ENCODE assay signal across 10 mouse cellular contexts in the genomic region with DNA sequence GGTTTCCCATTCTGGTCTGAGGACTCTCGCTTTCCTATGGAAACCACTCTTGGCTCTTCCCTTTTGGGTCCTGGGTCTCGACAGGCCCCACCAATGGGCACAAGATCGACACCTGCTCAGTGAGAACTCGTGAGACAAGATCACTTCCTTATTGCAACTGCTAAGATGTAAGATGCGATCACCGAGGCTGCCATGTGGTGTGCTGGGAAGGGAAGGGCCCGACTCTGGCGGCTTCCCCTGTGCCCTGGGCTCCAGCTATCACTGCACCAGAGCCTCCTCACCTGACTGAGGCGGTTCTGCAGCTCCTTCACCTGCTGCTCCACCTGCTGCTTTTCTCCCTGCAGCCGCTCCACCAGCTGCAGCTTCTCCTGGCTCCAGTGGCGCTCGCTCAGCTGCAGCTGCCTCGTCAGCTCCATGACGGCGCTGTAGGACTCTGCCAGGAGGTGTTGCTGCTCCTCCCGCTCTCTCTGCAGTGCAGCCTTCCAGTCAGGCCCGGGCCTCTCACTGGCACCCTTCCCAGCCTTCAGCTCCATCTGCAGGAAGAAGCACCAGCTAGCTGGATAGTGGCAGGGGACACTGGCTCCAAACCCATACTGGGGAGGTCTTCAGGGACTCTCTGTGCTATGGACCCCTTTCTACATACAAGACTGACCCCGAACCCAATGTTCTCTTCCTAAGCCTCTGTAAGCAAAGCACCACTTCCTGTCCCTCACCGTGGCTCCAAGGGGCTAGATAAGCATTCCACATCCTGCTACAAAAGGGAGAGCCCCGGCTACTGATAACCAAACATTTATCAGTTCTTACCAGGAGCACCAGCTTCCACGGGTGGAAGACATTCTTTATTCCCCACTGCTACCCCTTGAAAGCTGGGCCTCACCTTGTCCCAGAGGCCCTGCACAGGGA. TPM values are rescaled to one million over a fixed set of nuclear protein-coding genes. Genes with fewer than 3 reads are reported as not detected.
DNase-seq lines count a peak whose midpoint lies in the region; ATAC-seq and TF ChIP-seq lines count a peak whose summit lies in the region.
"Had no signal": no experiment of that assay in that cellular context is flagged by ENCODE, and none has a peak within 500 bp of the region (broad histone marks: within the 10 kb centered on the region; RNA-seq: fewer than 3 reads in every experiment).

No protein-coding gene starts in this region.

- H3K9me3 ChIP-seq in lung, embryonic 14.5 days (ENCODE audit: low read depth, low read length): peaks cover 12% of the 10 kb centered on the region; the same call in 1 of the 2 replicates
- H3K9me3 ChIP-seq in megakaryocyte, embryonic 14.5 days: peaks cover 8% of the 10 kb centered on the region

- no peak overlapping the region for H3K4me2 ChIP-seq in lung, embryonic 14.5 days
- H3K4me2 ChIP-seq: midbrain, embryonic 12.5 days had no signal

- TF ChIP-seq POLR2A in lung, adult 2 months (IDR thresholded peaks at IDR 0.05; ENCODE audit: borderline replicate concordance, extremely low read depth, low read depth, low read length): no peak

- WGBS in lung, embryonic 14.5 days: 80% methylated on average over 21 of the region's 21 CpGs
- 75% methylated on average over 21 of the region's 21 CpGs for WGBS in lung, adult 2 months

- peaks cover 96% of the 10 kb centered on the region for H3K36me3 ChIP-seq in lung, embryonic 14.5 days (ENCODE audit: insufficient read depth)
- H3K36me3 ChIP-seq in megakaryocyte, embryonic 14.5 days (replicated peaks; ENCODE audit: low read length): peaks cover 91% of the 10 kb centered on the region

- H3K27ac ChIP-seq in lung, embryonic 14.5 days (ENCODE audit: low read depth): no peak overlapping the region
- H3K27ac ChIP-seq: midbrain, embryonic 12.5 days had no signal

- DNase-seq in lung, embryonic 14.5 days: peak; percentile 41
- no peak for DNase-seq in lung, adult 2 months
- peak; percentile 79 for DNase-seq in cerebellum, postnatal 14 days
- peak; percentile 37 for DNase-seq in heart, postnatal 25 days (ENCODE audit: low spot score)
- DNase-seq in embryo, embryonic 11 days: no peak
- DNase-seq in adrenal gland, postnatal 36 days: no peak
- DNase-seq in lung, postnatal 10 days: no peak

- no peak overlapping the region for H3K9ac ChIP-seq in lung, embryonic 14.5 days
- H3K9ac ChIP-seq: midbrain, embryonic 12.5 days had no signal

- TF ChIP-seq CTCF in lung, embryonic 14.5 days (IDR thresholded peaks at IDR 0.05; ENCODE audit: low read depth): no peak
- TF ChIP-seq CTCF in lung, adult 2 months (IDR thresholded peaks at IDR 0.05; ENCODE audit: insufficient read depth, low read length): no peak

- no peak for ATAC-seq in lung, embryonic 14.5 days (ENCODE audit: insufficient read depth)

- H3K4me3 ChIP-seq in lung, embryonic 14.5 days (ENCODE audit: low read depth, low read length): no peak overlapping the region; the same call in 1 of the 2 replicates
- H3K4me3 ChIP-seq in lung, adult 2 months (replicated peaks; ENCODE audit: extremely low read depth, low read depth, low read length): no peak overlapping the region
- H3K4me3 ChIP-seq in megakaryocyte, embryonic 14.5 days (replicated peaks): peak overlapping the region; percentile 86
- H3K4me3 ChIP-seq: midbrain, embryonic 12.5 days had no signal

- intact Hi-C loops in heart, postnatal 25 days (cut with DNase I): no loop called here

- no peaks in the 10 kb centered on the region for H3K4me1 ChIP-seq in lung, embryonic 14.5 days (ENCODE audit: insufficient read depth)
- no peaks in the 10 kb centered on the region for H3K4me1 ChIP-seq in lung, adult 2 months (ENCODE audit: control insufficient read depth, insufficient read depth, low read length)
- peaks cover 65% of the 10 kb centered on the region for H3K4me1 ChIP-seq in megakaryocyte, embryonic 14.5 days
- H3K4me1 ChIP-seq: midbrain, embryonic 12.5 days had no signal

- H3K27me3 ChIP-seq in lung, embryonic 14.5 days (ENCODE audit: insufficient read depth, low read length): no peaks in the 10 kb centered on the region
- H3K27me3 ChIP-seq in megakaryocyte, embryonic 14.5 days (replicated peaks): peaks cover 3% of the 10 kb centered on the region
- H3K27me3 ChIP-seq: midbrain, embryonic 12.5 days had no signal

RNA-seq across cellular contexts. Expression of a gene that starts 20.4 kb away (rescaled TPM):
- polyA plus RNA-seq in lung, embryonic 14.5 days (2014; fragmentation: Nextera tagmentation; extraction: Ambion mirVana): 44.2 and 46.6 TPM in 2 replicates
- polyA plus RNA-seq in lung, adult 2 months (2012; rRNA removed): 1.2 and 1.8 TPM in 2 replicates
- 1 to 10 TPM; 1.5 to 2.1 TPM for total RNA-seq in heart, postnatal 25 days (2021)
- polyA plus RNA-seq in megakaryocyte, embryonic 14.5 days (2012; ENCODE audit: insufficient read depth, low replicate concordance): 0.73 TPM in 1 of 2 replicates, not detected in the other
- 1 to 10 TPM; 4.4 to 7.2 TPM for total RNA-seq in adrenal gland, postnatal 36 days (2021)

RNA-seq across cellular contexts. Expression of a gene that starts 35.5 kb away (rescaled TPM):
- 43.7 TPM in 2 replicates for polyA plus RNA-seq in lung, embryonic 14.5 days (2014; fragmentation: Nextera tagmentation; extraction: Ambion mirVana)
- 32.9 and 41.7 TPM in 2 replicates for polyA plus RNA-seq in lung, adult 2 months (2012; rRNA removed)
- total RNA-seq in heart, postnatal 25 days (2021): 10 to 100 TPM; 19.6 to 20.4 TPM
- 1.1 and 3.3 TPM in 2 replicates for polyA plus RNA-seq in megakaryocyte, embryonic 14.5 days (2012; ENCODE audit: insufficient read depth, low replicate concordance)
- total RNA-seq in adrenal gland, postnatal 36 days (2021): 10 to 100 TPM; 59.8 to 64.1 TPM

RNA-seq across cellular contexts. Expression of a gene that starts 51.7 kb away (rescaled TPM):
- 8.6 and 8.9 TPM in 2 replicates for polyA plus RNA-seq in lung, embryonic 14.5 days (2014; fragmentation: Nextera tagmentation; extraction: Ambion mirVana)
- polyA plus RNA-seq in lung, adult 2 months (2012; rRNA removed): 34.1 and 37.1 TPM in 2 replicates
- 10 to 100 TPM; 11.9 to 14.1 TPM for total RNA-seq in heart, postnatal 25 days (2021)
- 3.8 and 5.8 TPM in 2 replicates for polyA plus RNA-seq in megakaryocyte, embryonic 14.5 days (2012; ENCODE audit: insufficient read depth, low replicate concordance)
- 10 to 100 TPM; 36.3 to 38.7 TPM for total RNA-seq in adrenal gland, postnatal 36 days (2021)

RNA-seq across cellular contexts. Expression of a gene that starts 59.5 kb away (rescaled TPM):
- not detected in 2 replicates for polyA plus RNA-seq in lung, embryonic 14.5 days (2014; fragmentation: Nextera tagmentation; extraction: Ambion mirVana)
- polyA plus RNA-seq in lung, adult 2 months (2012; rRNA removed): not detected in 2 replicates
- not detected for total RNA-seq in heart, postnatal 25 days (2021)
- polyA plus RNA-seq in megakaryocyte, embryonic 14.5 days (2012; ENCODE audit: insufficient read depth, low replicate concordance): not detected in 2 replicates
- total RNA-seq in adrenal gland, postnatal 36 days (2021): not detected
- total RNA-seq: gastrocnemius, postnatal 4 days had no signal
- polyA plus RNA-seq: midbrain, embryonic 12.5 days had no signal

Comparison
In these comparisons a context has a peak if more than half of its experiments do, and no peak if none do; other contexts are left out.
1. DNase-seq: peak in lung, embryonic 14.5 days (single experiment), cerebellum, postnatal 14 days (2 of 2) and heart, postnatal 25 days (single experiment); none in lung, adult 2 months (single experiment), embryo, embryonic 11 days (single experiment), adrenal gland, postnatal 36 days (0 of 2) and lung, postnatal 10 days (single experiment).
2. RNA of a gene that starts 20.4 kb away (polyA plus RNA-seq): 44.2 to 46.6 TPM in lung, embryonic 14.5 days; 1.2 to 1.8 TPM in lung, adult 2 months and 0.73 TPM in megakaryocyte, embryonic 14.5 days; every median in the first group is over 10 times any median in the second.